Mouse (Mus musculus): ENCODE results near the gene AI464131. TPM values are rescaled to one million over a fixed set of nuclear protein-coding genes. Genes with fewer than 3 reads are reported as not detected.
"Not testable (repeated sequence)": the region's sequence is repeated elsewhere in the genome, so short reads cannot be mapped to it uniquely, and the experiment has no call there.

Gene AI464131
- polyA plus RNA-seq, 1 experiment from 2014 or later, result 9.6 TPM

- ATAC-seq (ENCODE audit: insufficient read depth, low FRiP score, low TSS enrichment); H3K27me3 ChIP-seq (ENCODE audit: control insufficient read depth, insufficient read depth, low read length); H3K27ac ChIP-seq (ENCODE audit: low read depth, low read length); H3K4me3 ChIP-seq (ENCODE audit: low read depth, low read length); H3K9ac ChIP-seq (ENCODE audit: low read length); H3K36me3 ChIP-seq (ENCODE audit: control insufficient read depth, insufficient read depth, low read length); DNase-seq (ENCODE audit: low spot score); H3K4me1 ChIP-seq (ENCODE audit: control insufficient read depth, insufficient read depth, low read length); H3K9me3 ChIP-seq (ENCODE audit: control insufficient read depth, low read length): not testable (repeated sequence)
- peak overlapping the region; percentile 54; the same call in 1 of the 2 replicates for H3K4me2 ChIP-seq (ENCODE audit: low read depth)
- 84% methylated on average over 3 of the region's 3 CpGs for WGBS
These were observed 39.7 kb downstream of the AI464131 start for GRCm38 (mm10) chr4:41463051-41463738.

- Histone ChIP-seq H3K9ac (ENCODE audit: low read length) (no peak overlapping the region), H3K27me3 (ENCODE audit: control insufficient read depth, insufficient read depth, low read length) (no peaks in the 10 kb centered on the region), H3K4me3 (ENCODE audit: low read depth, low read length) (no peak overlapping the region), H3K4me2 (ENCODE audit: low read depth) (no peak overlapping the region), H3K4me1 (ENCODE audit: control insufficient read depth, insufficient read depth, low read length) (no peaks in the 10 kb centered on the region; the same call in 1 of the 2 replicates), H3K36me3 (ENCODE audit: control insufficient read depth, insufficient read depth, low read length) (no peaks in the 10 kb centered on the region; the same call in 1 of the 2 replicates), H3K9me3 (ENCODE audit: control insufficient read depth, low read length) (no peaks in the 10 kb centered on the region), H3K27ac (ENCODE audit: low read depth, low read length) (no peak overlapping the region)
- DNase-seq (ENCODE audit: low spot score) (no peak), ATAC-seq (ENCODE audit: insufficient read depth, low FRiP score, low TSS enrichment) (no peak)
- WGBS, result 95% methylated on average over 1 of the region's 1 CpGs
These were observed 42.2 kb downstream of the AI464131 start for GRCm38 (mm10) chr4:41460690-41461089.

GRCm38 (mm10) chr4:41447595-41447994 lies 55.3 kb downstream of the AI464131 start:
- no peak for ATAC-seq (ENCODE audit: insufficient read depth, low FRiP score, low TSS enrichment)
- H3K4me3 ChIP-seq (ENCODE audit: low read depth, low read length), result no peak overlapping the region
- no peaks in the 10 kb centered on the region for H3K9me3 ChIP-seq (ENCODE audit: control insufficient read depth, low read length)
- H3K4me1 ChIP-seq (ENCODE audit: control insufficient read depth, insufficient read depth, low read length), result no peaks in the 10 kb centered on the region
- H3K9ac ChIP-seq (ENCODE audit: low read length), result no peak overlapping the region
- 96% methylated on average over 3 of the region's 3 CpGs for WGBS
- no peak for DNase-seq (ENCODE audit: low spot score)
- no peak overlapping the region for H3K27ac ChIP-seq (ENCODE audit: low read depth, low read length)
- H3K27me3 ChIP-seq (ENCODE audit: control insufficient read depth, insufficient read depth, low read length), result no peaks in the 10 kb centered on the region
- no peaks in the 10 kb centered on the region; the same call in 1 of the 2 replicates for H3K36me3 ChIP-seq (ENCODE audit: control insufficient read depth, insufficient read depth, low read length)
- H3K4me2 ChIP-seq (ENCODE audit: low read depth), result no peak overlapping the region

Other genes with a start within 250 kb of the AI464131 start
- gene Ubap2, start 227.9 kb downstream of the AI464131 start, polyA plus RNA-seq (2014; fragmentation: Nextera tagmentation; extraction: Ambion mirVana), result 76.7 and 77.3 TPM in 2 replicates
- gene Dcaf12, start 188.2 kb downstream of the AI464131 start, polyA plus RNA-seq (2014; fragmentation: Nextera tagmentation; extraction: Ambion mirVana), result 57.9 and 64.0 TPM in 2 replicates
- gene Ubap1, start 154.1 kb downstream of the AI464131 start, polyA plus RNA-seq (2014; fragmentation: Nextera tagmentation; extraction: Ambion mirVana), result 84.1 and 91.3 TPM in 2 replicates
- gene Kif24, start 38.2 kb downstream of the AI464131 start, polyA plus RNA-seq (2014; fragmentation: Nextera tagmentation; extraction: Ambion mirVana), result 8.5 and 9.2 TPM in 2 replicates
- 57.2 and 62.9 TPM in 2 replicates for gene Nudt2, start 37.9 kb downstream of the AI464131 start, polyA plus RNA-seq (2014; fragmentation: Nextera tagmentation; extraction: Ambion mirVana)
- gene 1110017D15Rik, start 14.3 kb upstream of the AI464131 start, polyA plus RNA-seq (2014; fragmentation: Nextera tagmentation; extraction: Ambion mirVana), result 2.5 and 3.4 TPM in 2 replicates
- gene Fam219a, start 66.5 kb upstream of the AI464131 start, polyA plus RNA-seq (2014; fragmentation: Nextera tagmentation; extraction: Ambion mirVana), result 10.2 and 11.6 TPM in 2 replicates
- 0.62 and 2.8 TPM in 2 replicates for gene Dnaic1, start 66.7 kb upstream of the AI464131 start, polyA plus RNA-seq (2014; fragmentation: Nextera tagmentation; extraction: Ambion mirVana)
- gene Enho, start 137.2 kb upstream of the AI464131 start, polyA plus RNA-seq (2014; fragmentation: Nextera tagmentation; extraction: Ambion mirVana), result 36.9 and 43.3 TPM in 2 replicates
- 43.8 and 44.2 TPM in 2 replicates for gene Cntfr, start 194.0 kb upstream of the AI464131 start, polyA plus RNA-seq (2014; fragmentation: Nextera tagmentation; extraction: Ambion mirVana)
- 65.9 and 82.1 TPM in 2 replicates for gene Il11ra1, start 196.9 kb upstream of the AI464131 start, polyA plus RNA-seq (2014; fragmentation: Nextera tagmentation; extraction: Ambion mirVana)
- 80.4 and 81.2 TPM in 2 replicates for gene Rpp25l, start 210.5 kb upstream of the AI464131 start, polyA plus RNA-seq (2014; fragmentation: Nextera tagmentation; extraction: Ambion mirVana)
- 171 and 180 TPM in 2 replicates for gene Dctn3, start 220.1 kb upstream of the AI464131 start, polyA plus RNA-seq (2014; fragmentation: Nextera tagmentation; extraction: Ambion mirVana)
- 1.2 and 2.0 TPM in 2 replicates for gene Arid3c, start 228.1 kb upstream of the AI464131 start, polyA plus RNA-seq (2014; fragmentation: Nextera tagmentation; extraction: Ambion mirVana)

Data from neural tube, embryonic 11.5 days (tissue).